Mouse (Mus musculus) retina, embryonic 14.5 days (tissue): ENCODE data around the gene Dcp1a.
A peak's percentile ranks its signal among the peaks of the same experiment; 100 is the strongest.
"Not testable (repeated sequence)": the region's sequence is repeated elsewhere in the genome, so short reads cannot be mapped to it uniquely, and the experiment has no call there.

Experiments used
- DNase-seq: peaks from one replicate; pipeline ENCODE4 v3.0.0-alpha.2; 2015; ENCODE audit warnings: low spot score

Dcp1a gene

GRCm38 (mm10) chr14:30519323-30519722 lies 40.0 kb downstream of the Dcp1a start:
- no peak for DNase-seq

- DNase-seq: no peak
Measured at GRCm38 (mm10) chr14:30523356-30523755, 44.0 kb downstream of the Dcp1a start.

- DNase-seq: no peak
Measured at GRCm38 (mm10) chr14:30528392-30528791, 49.1 kb downstream of the Dcp1a start.

- no peak for DNase-seq
Measured at GRCm38 (mm10) chr14:30528961-30529360, 49.6 kb downstream of the Dcp1a start.

GRCm38 (mm10) chr14:30529454-30529853 lies 50.1 kb downstream of the Dcp1a start:
- DNase-seq: no peak

GRCm38 (mm10) chr14:30530726-30531269 lies 51.5 kb downstream of the Dcp1a start:
- DNase-seq: no peak

GRCm38 (mm10) chr14:30531431-30531830 lies 52.1 kb downstream of the Dcp1a start:
- no peak for DNase-seq

- no peak for DNase-seq
Measured at GRCm38 (mm10) chr14:30531896-30532295, 52.6 kb downstream of the Dcp1a start.

- DNase-seq: no peak
Measured at GRCm38 (mm10) chr14:30533780-30534450, 54.6 kb downstream of the Dcp1a start.

GRCm38 (mm10) chr14:30541541-30541940 lies 62.2 kb downstream of the Dcp1a start:
- DNase-seq: peak; percentile 71

- DNase-seq: not testable (repeated sequence)
Measured at GRCm38 (mm10) chr14:30543331-30543730, 64.0 kb downstream of the Dcp1a start.

GRCm38 (mm10) chr14:30548131-30548720 lies 68.9 kb downstream of the Dcp1a start, which contains the start of gene Tkt:
Tkt (plus strand) TSS chr14:30548359.
- peak; percentile 52 for DNase-seq

GRCm38 (mm10) chr14:30548965-30549776 lies 69.8 kb downstream of the Dcp1a start:
- peak; percentile 99 for DNase-seq

GRCm38 (mm10) chr14:30549777-30550149 lies 70.4 kb downstream of the Dcp1a start:
- DNase-seq: no peak

GRCm38 (mm10) chr14:30550232-30551070 lies 71.1 kb downstream of the Dcp1a start:
- no peak for DNase-seq

- DNase-seq: no peak
Measured at GRCm38 (mm10) chr14:30551509-30551908, 72.2 kb downstream of the Dcp1a start.

GRCm38 (mm10) chr14:30551981-30552380 lies 72.6 kb downstream of the Dcp1a start:
- DNase-seq: no peak

GRCm38 (mm10) chr14:30553185-30553584 lies 73.8 kb downstream of the Dcp1a start:
- no peak for DNase-seq

- DNase-seq: no peak
Measured at GRCm38 (mm10) chr14:30556651-30557050, 77.3 kb downstream of the Dcp1a start.

- no peak for DNase-seq
Measured at GRCm38 (mm10) chr14:30557730-30558129, 78.4 kb downstream of the Dcp1a start.

GRCm38 (mm10) chr14:30559321-30559850 lies 80.1 kb downstream of the Dcp1a start:
- no peak for DNase-seq
